Mouse (Mus musculus): Measurements from ENCODE around the gene Rapgefl1. TPM values are rescaled to one million over a fixed set of nuclear protein-coding genes. Genes with fewer than 3 reads are reported as not detected.

The Rapgefl1 gene
- total RNA-seq, 2 experiments from 2014 or later: 1.3 TPM

- DNase-seq: peak; percentile 98
These were observed 26.6 kb downstream of the Rapgefl1 start, which contains the start of gene Wipf2 for GRCm38 (mm10) chr11:98863028-98863750. Gene Wipf2 (plus strand): TSS chr11:98863638.

- peak; percentile 62 for DNase-seq
These were observed 27.3 kb downstream of the Rapgefl1 start for GRCm38 (mm10) chr11:98863751-98864429.

DNA sequence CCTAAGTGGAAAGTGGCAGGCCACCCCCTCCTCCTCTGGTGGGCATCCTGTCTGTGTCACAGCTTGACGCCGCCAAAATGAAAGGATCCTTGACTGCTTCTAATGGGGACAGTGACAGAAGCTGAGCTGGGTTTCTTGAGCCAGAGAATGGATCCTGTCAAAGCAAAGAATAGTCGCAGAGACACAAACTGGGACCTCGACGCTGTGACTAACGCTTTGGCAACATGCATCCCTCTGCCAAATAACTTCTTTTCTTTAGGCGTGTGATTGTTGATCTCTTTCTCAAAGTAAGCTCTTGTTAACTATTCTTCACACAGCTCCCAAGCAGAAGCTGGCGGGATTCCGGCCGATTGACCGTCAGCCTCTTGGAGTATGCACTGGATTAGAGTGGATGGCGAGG is 30.7 kb downstream of the Rapgefl1 start:
- no peak for DNase-seq

DNA sequence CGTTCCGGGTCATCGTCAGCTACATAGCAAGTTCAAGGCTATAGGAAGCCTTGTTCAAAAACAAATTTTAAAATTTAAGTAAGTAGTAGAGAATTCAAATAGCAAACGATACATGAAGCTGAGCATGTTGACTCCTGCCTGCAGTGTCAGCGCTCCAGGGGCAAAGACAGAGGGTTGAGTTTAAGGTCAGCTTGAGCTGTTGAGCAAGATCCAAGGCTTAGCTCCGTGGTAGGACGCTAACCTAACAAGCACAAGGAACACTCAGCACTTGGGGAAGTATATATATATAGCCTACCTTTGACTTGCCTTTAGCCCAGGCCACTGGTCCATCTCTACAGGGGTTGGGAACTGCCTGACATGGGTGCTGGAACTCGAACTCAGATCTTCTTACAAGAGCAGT is 33.3 kb downstream of the Rapgefl1 start:
- no peak for DNase-seq

GRCm38 (mm10) chr11:98870791-98871190 is 34.2 kb downstream of the Rapgefl1 start:
- no peak for DNase-seq

DNA sequence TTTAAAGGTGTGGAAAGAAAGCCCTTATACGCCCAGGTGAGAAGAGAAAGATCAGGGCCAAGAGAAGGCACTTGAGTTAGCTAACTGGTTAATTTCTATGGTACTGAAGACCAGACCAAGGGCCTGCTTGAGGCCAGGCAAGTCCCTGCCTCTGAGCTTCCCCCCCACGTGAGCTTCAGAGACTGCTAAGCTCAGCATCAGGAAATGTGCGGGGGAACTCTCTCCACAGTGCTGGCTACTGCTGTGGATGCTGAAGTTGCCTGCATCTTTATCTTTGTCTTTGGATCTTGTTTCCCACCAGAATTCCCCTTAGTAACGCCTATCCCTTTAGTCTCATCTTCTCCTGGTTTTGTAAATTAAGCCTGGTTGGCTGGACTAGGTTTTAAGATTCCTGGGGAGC is 34.8 kb downstream of the Rapgefl1 start:
- DNase-seq: no peak

- peak; percentile 43 for DNase-seq
These were observed 35.5 kb downstream of the Rapgefl1 start for GRCm38 (mm10) chr11:98872040-98872439.

DNA sequence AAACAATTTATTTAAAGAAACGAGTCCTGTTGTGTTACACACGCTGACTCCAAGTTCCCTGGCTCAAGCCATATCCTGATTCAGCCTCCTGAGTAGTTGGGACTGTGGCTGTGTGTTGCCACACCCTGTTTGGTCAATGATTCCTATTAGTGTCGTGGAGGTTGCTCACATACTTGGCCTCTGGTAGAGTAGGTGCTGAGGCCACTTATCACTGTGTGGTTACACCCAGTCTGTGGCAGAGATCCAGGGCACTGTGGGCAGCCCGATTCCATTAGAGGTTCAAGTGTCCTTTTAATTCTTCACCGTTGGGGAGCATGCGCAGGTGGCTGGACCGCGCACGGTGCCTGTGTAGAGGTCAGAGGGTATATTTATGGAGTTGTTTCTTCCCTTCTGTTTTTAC is 37.3 kb downstream of the Rapgefl1 start:
- peak; percentile 69 for DNase-seq

DNA sequence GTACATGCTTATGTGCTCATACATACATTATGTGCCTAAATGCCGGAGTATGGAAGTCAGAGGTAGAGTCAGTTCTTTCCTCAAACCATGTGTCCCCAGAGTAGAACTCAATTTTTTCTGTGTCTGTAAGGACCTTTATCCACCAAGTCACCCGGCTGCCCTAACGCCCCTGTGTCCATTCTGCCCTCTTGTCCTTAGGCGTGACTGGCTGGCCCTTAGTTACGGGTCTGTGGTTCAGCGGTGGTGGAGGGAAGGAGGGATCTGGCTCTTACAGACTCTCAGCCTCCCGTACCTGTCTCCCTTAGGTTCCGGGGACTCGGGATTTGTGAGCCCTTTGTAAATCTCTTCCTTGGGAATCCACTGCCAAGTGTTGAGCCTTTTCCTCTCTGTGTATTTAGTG is 40.4 kb downstream of the Rapgefl1 start:
- no peak for DNase-seq

GRCm38 (mm10) chr11:98887703-98888102 is 51.1 kb downstream of the Rapgefl1 start:
- DNase-seq: no peak

DNA sequence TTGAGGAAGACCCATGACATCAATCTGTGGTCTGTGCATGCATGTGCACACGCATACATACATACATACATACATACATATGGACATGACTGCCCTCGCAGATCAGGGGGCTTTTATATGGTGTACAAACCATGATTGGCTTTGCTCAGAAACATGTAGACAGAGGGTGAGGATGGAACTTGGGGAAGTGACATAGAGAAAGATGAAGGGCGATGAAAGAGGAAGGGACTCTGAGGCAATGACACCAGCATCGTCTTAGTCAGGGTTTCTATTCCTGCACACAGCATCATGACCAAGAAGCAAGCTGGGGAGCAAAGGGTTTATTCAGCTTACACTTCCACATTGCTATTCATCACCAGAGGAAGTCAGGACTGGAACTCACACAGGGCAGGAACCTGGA is 52.5 kb downstream of the Rapgefl1 start:
- no peak for DNase-seq

DNA sequence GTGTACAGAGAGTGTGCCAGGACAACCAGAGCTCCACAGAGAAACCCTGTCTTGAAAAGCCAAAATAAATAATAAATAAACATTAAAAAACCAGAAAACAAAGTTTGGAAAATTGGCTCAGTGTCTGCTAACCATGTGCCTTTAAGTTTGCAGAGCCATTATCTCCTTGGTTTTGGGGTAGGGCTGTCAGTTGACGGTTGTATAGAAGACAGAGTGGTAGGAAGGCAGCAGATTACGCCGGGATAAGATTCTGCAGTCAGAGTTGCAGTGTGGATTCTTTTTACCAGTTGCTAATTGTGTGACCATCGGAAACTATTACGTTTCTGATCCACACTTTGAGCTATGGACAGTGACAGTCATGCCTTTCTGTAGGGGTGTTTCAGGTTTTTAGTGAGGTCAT is 53.4 kb downstream of the Rapgefl1 start:
- DNase-seq: no peak

GRCm38 (mm10) chr11:98892426-98892825 is 55.8 kb downstream of the Rapgefl1 start:
- DNase-seq: no peak

- no peak for DNase-seq
These were observed 64.0 kb downstream of the Rapgefl1 start for GRCm38 (mm10) chr11:98900529-98901125.

GRCm38 (mm10) chr11:98902621-98903245 is 66.1 kb downstream of the Rapgefl1 start:
- DNase-seq: no peak

Other genes with a start within 250 kb of the Rapgefl1 start
- gene Ormdl3, start 249.4 kb upstream of the Rapgefl1 start, total RNA-seq (2021): 10 to 100 TPM; 36.5 to 41.5 TPM
- gene Lrrc3c, start 238.5 kb upstream of the Rapgefl1 start, total RNA-seq (2021): not detected
- gene Gm12355, start 211.1 kb upstream of the Rapgefl1 start, total RNA-seq (2021): 10 to 100 TPM; 29.2 to 29.5 TPM
- 1 to 10 TPM; 3.2 to 5.2 TPM for gene Gsdma3, start 210.4 kb upstream of the Rapgefl1 start, total RNA-seq (2021)
- gene Gsdma2, start 190.0 kb upstream of the Rapgefl1 start, total RNA-seq (2021): not detected
- not detected for gene Gsdma, start 172.4 kb upstream of the Rapgefl1 start, total RNA-seq (2021)
- 100 to 1,000 TPM; 138 to 140 TPM for gene Psmd3, start 154.2 kb upstream of the Rapgefl1 start, total RNA-seq (2021)
- gene Csf3, start 135.5 kb upstream of the Rapgefl1 start, total RNA-seq (2021): not detected
- 10 to 100 TPM; 51.7 to 52.3 TPM for gene Med24, start 107.3 kb upstream of the Rapgefl1 start, total RNA-seq (2021)
- 100 to 1,000 TPM; 171 to 183 TPM for gene Thra, start 96.1 kb upstream of the Rapgefl1 start, total RNA-seq (2021)
- gene Nr1d1, start 61.5 kb upstream of the Rapgefl1 start, total RNA-seq (2021): 10 to 100 TPM; 26.3 to 27.6 TPM
- 10 to 100 TPM; 67.8 to 71.5 TPM for gene Msl1, start 41.3 kb upstream of the Rapgefl1 start, total RNA-seq (2021)
- gene Casc3, start 31.9 kb upstream of the Rapgefl1 start, total RNA-seq (2021): 10 to 100 TPM; 26.9 to 28.4 TPM
- gene Wipf2, start 26.9 kb downstream of the Rapgefl1 start, total RNA-seq (2021): 10 to 100 TPM; 12.6 to 14.1 TPM
- 10 to 100 TPM in 1 of 2 experiments, 1 to 10 TPM in 1; 9.8 to 10.2 TPM for gene Cdc6, start 71.0 kb downstream of the Rapgefl1 start, total RNA-seq (2021)
- gene Rara, start 91.0 kb downstream of the Rapgefl1 start, total RNA-seq (2021): 10 to 100 TPM; 34.6 to 38.1 TPM
- gene Gjd3, start 146.2 kb downstream of the Rapgefl1 start, total RNA-seq (2021): 1 to 10 TPM; 2.0 to 2.5 TPM
- gene Top2a, start 187.4 kb downstream of the Rapgefl1 start, total RNA-seq (2021): 100 to 1,000 TPM; 174 to 191 TPM
- 100 to 1,000 TPM; 204 to 217 TPM for gene Igfbp4, start 204.5 kb downstream of the Rapgefl1 start, total RNA-seq (2021)

Data from heart, postnatal 4 days (tissue).